Mouse (Mus musculus): ENCODE results near the gene Ralgapa1.

- TF ChIP-seq POLR2A (IDR thresholded peaks at IDR 0.05; ENCODE audit: borderline replicate concordance, extremely low read depth, insufficient read depth, insufficient read length, poor library complexity, severe bottlenecking) (no peak), CTCF (IDR thresholded peaks at IDR 0.05; ENCODE audit: borderline replicate concordance, extremely low read depth, insufficient read depth, insufficient read length) (no peak)
Measured at GRCm38 (mm10) chr12:55824027-55824426, 3.1 kb upstream of the Ralgapa1 start.

All from brain, embryonic 14.5 days (tissue).